Mouse (Mus musculus) stomach, embryonic 14.5 days (tissue): Measurements from ENCODE around the gene Uchl4. TPM values are rescaled to one million over a fixed set of nuclear protein-coding genes. Genes with fewer than 3 reads are reported as not detected.
"Not testable (repeated sequence)": the region's sequence is repeated elsewhere in the genome, so short reads cannot be mapped to it uniquely, and the experiment has no call there.

ENCODE experiments used
- ATAC-seq: fragments of 200-750 bp; cut with Nextera tagmentation; 2 replicates; pipeline ENCODE4 v1.8.0; 2017; ENCODE audit warnings: low read depth, moderate TSS enrichment; ENCODE audit not compliant: insufficient number of reproducible peaks, insufficient read depth, low FRiP score
- H3K27ac ChIP-seq: fragments of 300-500 bp; sonication (generic); 2 replicates; pipeline ENCODE4 v1.5.1; 2014; ENCODE audit warnings: mild to moderate bottlenecking, low read length, moderate library complexity, mixed read lengths
- H3K27me3 ChIP-seq: fragments of 300-500 bp; sonication (generic); 2 replicates; pipeline ENCODE4 v1.6.1; 2014; ENCODE audit warnings: low read length, control low read depth, mixed read lengths; ENCODE audit not compliant: control insufficient read depth, insufficient read depth
- H3K36me3 ChIP-seq: fragments of 300-500 bp; sonication (generic); 2 replicates; pipeline ENCODE4 v1.6.1; 2014; ENCODE audit warnings: mild to moderate bottlenecking, control low read depth, low read length, moderate library complexity, mixed read lengths; ENCODE audit not compliant: control insufficient read depth, insufficient read depth
- H3K4me1 ChIP-seq: fragments of 300-500 bp; sonication (generic); 2 replicates; pipeline ENCODE4 v1.6.1; 2014; ENCODE audit warnings: low read length, control low read depth, mixed read lengths; ENCODE audit not compliant: control insufficient read depth, insufficient read depth
- H3K4me2 ChIP-seq: fragments of 300-500 bp; sonication (generic); replicated peaks from 2 replicates; pipeline ENCODE4 v1.6.1; 2014; ENCODE audit warnings: low read depth, low read length, control low read depth
- H3K4me3 ChIP-seq: fragments of 300-500 bp; sonication (generic); 2 replicates; pipeline ENCODE4 v1.5.1; 2014; ENCODE audit warnings: low read depth, low read length, control low read depth
- H3K9ac ChIP-seq: fragments of 300-500 bp; sonication (generic); replicated peaks from 2 replicates; pipeline ENCODE4 v1.6.1; 2014; ENCODE audit warnings: low read depth, mild to moderate bottlenecking, control low read depth, low read length, moderate library complexity, mixed read lengths
- H3K9me3 ChIP-seq: fragments of 300-500 bp; sonication (generic); 2 replicates; pipeline ENCODE4 v1.6.1; 2016; ENCODE audit warnings: low read depth, low read length, control low read depth; ENCODE audit not compliant: control insufficient read depth
- WGBS: fragments of 180-500 bp; shearing (Covaris S2); extraction: QIAGEN DNeasy Blood & Tissue Kit; methylation state at CpG from one replicate; pipeline ENCODE4 v1.1.7; 2014; 5-methylcytosine and 5-hydroxymethylcytosine counted together
- polyA plus RNA-seq: library from polyadenylated mRNA; unstranded; fragments of >200 nt; fragmentation: Nextera tagmentation; extraction: Ambion mirVana; gene quantifications from 2 replicates; pipeline ENCODE4 v1.2.1, GENCODE M21; 2014

Gene Uchl4
- polyA plus RNA-seq, result 4.8 and 5.0 TPM in 2 replicates

DNA sequence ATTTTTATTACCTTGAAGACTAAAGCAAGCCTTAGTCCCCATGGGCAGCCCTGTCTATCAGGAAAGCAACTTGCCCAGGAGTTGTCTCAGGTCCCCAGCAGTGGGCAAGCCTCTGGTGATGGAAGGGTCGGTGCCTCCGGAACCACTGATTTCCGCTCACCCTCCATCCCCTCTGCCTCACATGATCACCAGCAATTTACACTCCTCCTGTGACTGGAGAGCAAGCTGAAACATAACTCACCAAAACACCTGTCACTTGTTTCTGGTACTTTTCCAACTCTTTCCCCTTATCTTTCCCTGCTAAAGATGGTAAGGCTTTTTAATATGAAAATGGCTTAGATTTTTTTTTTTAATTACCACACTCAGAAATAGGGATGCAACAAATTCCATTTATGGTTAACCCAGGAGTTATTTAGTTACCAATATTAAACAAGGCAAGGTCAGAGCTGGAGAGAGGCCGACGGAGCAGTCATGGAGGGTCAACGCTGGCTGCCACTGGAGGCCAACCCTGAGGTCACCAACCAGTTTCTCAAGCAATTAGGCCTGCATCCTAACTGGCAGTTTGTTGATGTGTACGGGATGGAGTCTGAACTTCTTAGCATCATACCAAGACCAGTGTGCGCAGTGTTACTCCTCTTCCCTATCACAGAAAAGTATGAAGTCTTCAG lies at the start of gene Uchl4:
Uchl4 (plus strand) TSS at position 434 of the 668 bp plus-strand sequence.
- ATAC-seq, result no peak
- no peaks in the 10 kb centered on the region for H3K36me3 ChIP-seq
- H3K4me2 ChIP-seq, result no peak within 1 kb of the TSS; the same call in 1 of the 2 replicates

DNA sequence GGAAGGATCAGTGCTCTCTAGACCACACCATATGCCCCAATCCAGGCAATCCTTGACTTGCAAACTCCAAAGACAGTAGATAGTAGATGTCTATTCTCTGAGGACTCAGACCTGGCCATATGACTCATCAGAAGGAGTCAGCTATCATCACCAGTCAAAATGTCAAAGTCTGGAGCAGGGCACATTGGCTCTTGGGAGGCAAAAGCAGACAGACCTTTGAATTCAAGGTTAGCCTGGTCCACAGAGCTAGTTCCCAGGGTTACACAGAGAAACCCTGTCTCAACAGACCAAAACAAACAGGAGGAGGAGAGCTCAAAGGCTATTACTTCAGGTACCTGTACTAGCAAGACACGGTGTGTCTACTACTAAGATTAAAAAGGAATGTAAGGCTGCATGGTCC lies 41.1 kb upstream of the Uchl4 start:
- H3K36me3 ChIP-seq, result peaks cover 29% of the 10 kb centered on the region
- no peaks in the 10 kb centered on the region for H3K9me3 ChIP-seq
- no peak overlapping the region for H3K9ac ChIP-seq
- H3K27ac ChIP-seq, result no peak overlapping the region
- no peak overlapping the region for H3K4me3 ChIP-seq
- H3K4me1 ChIP-seq, result no peaks in the 10 kb centered on the region
- no peak for ATAC-seq
- no peak overlapping the region for H3K4me2 ChIP-seq
- 89% methylated on average over 1 of the region's 1 CpGs for WGBS
- no peaks in the 10 kb centered on the region for H3K27me3 ChIP-seq

More for the DNA sequence above, at the start of gene Uchl4:
- 83% methylated on average over 8 of the region's 8 CpGs for WGBS
- Histone ChIP-seq H3K4me3 (no peak within 1 kb of the TSS), H3K9me3 (no peaks in the 10 kb centered on the region), H3K4me1 (peaks cover 42% of the 10 kb centered on the region), H3K9ac (no peak within 1 kb of the TSS), H3K27me3 (no peaks in the 10 kb centered on the region), H3K27ac (peak within 1 kb of the TSS; percentile 80)

DNA sequence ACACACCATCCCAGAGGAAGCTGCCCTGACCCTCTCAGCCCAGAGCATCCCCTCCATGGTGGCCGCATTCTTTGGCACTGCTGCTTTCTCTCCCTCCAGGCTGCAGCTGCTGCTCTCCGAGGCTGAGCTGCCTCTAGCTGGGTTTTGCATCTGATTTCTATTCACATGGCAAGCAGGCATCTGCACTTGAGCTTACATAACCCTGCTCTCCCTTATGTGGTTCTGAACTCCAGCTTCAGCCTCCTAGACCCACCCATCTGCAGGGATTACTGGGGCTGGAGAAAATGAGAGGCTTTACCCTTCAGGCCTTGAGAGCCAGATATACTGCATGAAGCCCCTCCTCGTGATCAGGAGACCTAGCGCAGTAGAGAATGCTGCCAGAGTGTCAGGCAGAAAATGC lies 39.4 kb upstream of the Uchl4 start:
- ATAC-seq, result no peak
- H3K9ac ChIP-seq, result no peak overlapping the region
- H3K4me3 ChIP-seq, result no peak overlapping the region
- H3K4me1 ChIP-seq, result no peaks in the 10 kb centered on the region
- no peak overlapping the region for H3K27ac ChIP-seq
- H3K9me3 ChIP-seq, result no peaks in the 10 kb centered on the region
- H3K27me3 ChIP-seq, result no peaks in the 10 kb centered on the region
- H3K36me3 ChIP-seq, result peaks cover 26% of the 10 kb centered on the region
- H3K4me2 ChIP-seq, result no peak overlapping the region
- 72% methylated on average over 4 of the region's 4 CpGs for WGBS

DNA sequence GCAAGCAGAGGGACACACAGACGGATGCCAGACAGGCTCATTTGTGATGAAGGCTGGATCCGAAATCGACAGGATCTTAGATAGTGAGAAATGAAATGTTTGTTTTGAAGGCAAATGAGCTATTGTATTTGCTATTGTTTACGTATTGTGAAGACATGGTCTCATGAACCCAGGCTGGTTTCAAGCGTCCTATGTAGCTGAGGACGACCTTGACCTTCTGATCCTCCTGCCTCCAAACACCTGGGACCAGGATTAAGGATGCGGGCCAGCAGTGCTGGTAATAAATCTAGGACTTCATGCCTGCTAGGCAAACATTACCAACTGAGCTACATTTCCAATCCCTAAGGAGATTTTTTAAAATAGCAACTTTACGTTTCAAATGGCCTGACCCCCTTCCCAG lies 37.5 kb upstream of the Uchl4 start:
- Histone ChIP-seq H3K9ac (no peak overlapping the region), H3K27me3 (no peaks in the 10 kb centered on the region), H3K4me3 (no peak overlapping the region), H3K4me2 (no peak overlapping the region), H3K36me3 (peaks cover 23% of the 10 kb centered on the region), H3K4me1 (no peaks in the 10 kb centered on the region), H3K9me3 (no peaks in the 10 kb centered on the region), H3K27ac (no peak overlapping the region)
- WGBS, result 81% methylated on average over 8 of the region's 8 CpGs
- no peak for ATAC-seq

DNA sequence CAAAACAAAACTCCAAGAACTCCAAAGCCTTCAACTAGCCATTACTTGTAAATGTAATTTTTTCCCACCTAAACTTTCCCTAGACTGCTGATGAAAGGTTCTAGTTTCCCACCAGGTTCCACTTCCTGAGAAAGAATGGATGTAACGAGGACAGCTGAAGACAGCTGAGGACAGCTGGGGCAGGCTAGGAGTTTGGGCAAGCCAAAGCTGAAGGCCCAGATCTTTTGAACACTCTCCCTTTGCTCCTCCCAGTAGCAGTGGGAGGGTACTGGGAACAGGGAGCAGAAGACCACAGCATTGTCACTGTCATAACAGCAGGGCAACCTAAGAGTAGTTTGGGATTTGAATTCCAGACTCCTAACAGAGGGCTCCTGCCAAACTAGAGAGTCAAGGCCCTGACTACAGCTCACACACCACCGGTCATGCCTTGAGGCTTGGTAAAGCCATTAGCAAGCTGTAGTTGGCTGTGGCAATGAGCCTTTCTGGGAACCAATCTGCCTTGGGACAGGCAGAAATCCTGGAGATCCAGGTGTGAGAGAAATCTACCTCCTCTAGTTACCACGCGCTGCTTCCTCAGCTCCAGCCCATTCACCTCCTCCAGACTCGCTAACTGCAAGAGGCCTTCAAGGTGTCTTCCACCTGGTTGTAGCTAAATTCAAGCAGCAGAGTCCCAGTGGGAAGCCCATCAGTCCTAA lies 36.8 kb upstream of the Uchl4 start:
- peak overlapping the region; percentile 39; the same call in 1 of the 2 replicates for H3K27ac ChIP-seq
- no peak overlapping the region for H3K4me3 ChIP-seq
- ATAC-seq, result no peak
- no peak overlapping the region for H3K4me2 ChIP-seq
- 89% methylated on average over 5 of the region's 5 CpGs for WGBS
- H3K9me3 ChIP-seq, result no peaks in the 10 kb centered on the region
- H3K9ac ChIP-seq, result no peak overlapping the region
- no peaks in the 10 kb centered on the region for H3K4me1 ChIP-seq
- H3K36me3 ChIP-seq, result peaks cover 21% of the 10 kb centered on the region
- no peaks in the 10 kb centered on the region for H3K27me3 ChIP-seq

DNA sequence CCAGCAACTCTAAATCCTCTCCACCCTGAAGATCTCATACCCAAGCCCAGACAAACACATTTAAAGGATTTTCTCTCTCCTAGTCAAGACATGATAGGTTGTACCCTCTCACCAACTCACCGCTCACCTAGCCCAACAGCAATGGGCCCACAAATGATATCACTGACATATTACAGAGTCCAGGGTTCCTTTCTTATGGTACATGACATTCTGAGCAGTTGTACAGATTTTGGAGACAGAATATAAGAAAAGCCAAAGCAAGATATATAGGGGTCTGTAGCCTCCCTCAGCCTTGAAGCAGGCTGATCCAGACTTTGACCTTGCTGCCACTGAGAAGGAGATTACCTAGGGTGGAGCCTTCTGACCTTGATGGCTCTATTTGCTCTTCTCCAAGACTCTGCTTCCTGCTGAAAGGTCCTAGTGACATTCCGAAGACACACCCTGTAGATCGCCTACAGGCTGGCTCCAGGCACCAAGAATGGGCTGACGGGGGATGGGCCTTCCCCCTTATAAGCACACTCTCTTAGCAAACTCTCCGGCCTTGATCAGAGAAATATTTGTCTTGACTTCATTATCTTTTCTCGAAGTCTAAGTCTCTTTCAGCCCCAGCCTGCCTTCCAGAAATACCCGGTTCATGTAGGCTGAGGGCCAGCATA lies 36.1 kb upstream of the Uchl4 start:
- H3K27me3 ChIP-seq, H3K9ac ChIP-seq, ATAC-seq, H3K9me3 ChIP-seq, H3K4me1 ChIP-seq, H3K4me2 ChIP-seq, H3K4me3 ChIP-seq: not testable (repeated sequence)
- WGBS, result 74% methylated on average over 7 of the region's 7 CpGs
- Histone ChIP-seq H3K27ac (peak overlapping the region; percentile 39; the same call in 1 of the 2 replicates), H3K36me3 (peaks cover 17% of the 10 kb centered on the region)

DNA sequence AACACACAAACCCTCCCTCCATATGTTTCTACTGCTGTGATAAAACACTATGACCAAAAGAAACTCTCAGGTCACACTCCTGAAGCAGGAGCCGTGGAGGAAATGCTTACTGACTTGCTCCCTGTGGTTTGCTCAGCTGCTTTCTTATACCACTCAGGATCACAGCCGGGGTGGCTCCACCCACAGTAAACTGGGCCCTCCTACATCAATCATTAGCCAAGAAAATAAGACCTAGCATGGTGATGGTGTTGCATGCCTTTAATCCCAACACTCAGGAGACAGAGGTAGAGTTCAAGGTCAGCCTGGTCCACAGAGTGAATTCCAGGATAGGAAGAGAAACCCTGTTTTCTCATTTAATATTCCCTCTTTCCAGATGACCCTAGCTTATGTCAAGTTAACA lies 35.1 kb upstream of the Uchl4 start:
- Histone ChIP-seq H3K36me3 (peaks cover 24% of the 10 kb centered on the region), H3K4me3 (no peak overlapping the region), H3K9ac (no peak overlapping the region), H3K27me3 (no peaks in the 10 kb centered on the region), H3K9me3 (no peaks in the 10 kb centered on the region), H3K27ac (no peak overlapping the region; the same call in 1 of the 2 replicates), H3K4me1 (no peaks in the 10 kb centered on the region), H3K4me2 (no peak overlapping the region)
- 0 out of 2 replicates have a peak, but pooled peaks have one; percentile 46 for ATAC-seq
- WGBS, result 62% methylated on average over 2 of the region's 2 CpGs

DNA sequence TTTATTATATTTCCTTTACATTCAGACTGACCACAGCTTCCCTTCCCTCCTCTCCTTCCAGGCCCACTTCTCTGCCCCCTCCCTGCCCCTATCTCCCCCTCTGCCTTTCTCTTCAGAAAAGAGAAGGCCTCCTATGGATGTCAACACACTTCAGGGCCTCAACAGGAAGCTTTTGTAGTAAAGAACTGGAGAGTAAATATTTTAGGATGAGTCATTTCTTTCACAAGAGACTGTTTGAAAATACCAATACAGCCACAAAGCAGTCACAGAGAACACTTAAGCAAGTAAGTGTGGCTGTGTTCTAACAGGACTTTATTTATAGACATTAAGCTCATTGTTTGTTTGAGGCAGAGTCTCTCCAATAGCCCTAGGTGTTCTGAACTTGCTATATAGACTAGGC lies 32.7 kb upstream of the Uchl4 start:
- no peak overlapping the region for H3K9ac ChIP-seq
- no peaks in the 10 kb centered on the region for H3K27me3 ChIP-seq
- ATAC-seq, result no peak
- H3K4me2 ChIP-seq, result no peak overlapping the region
- no peak overlapping the region for H3K4me3 ChIP-seq
- peaks cover 22% of the 10 kb centered on the region; the same call in 1 of the 2 replicates for H3K36me3 ChIP-seq
- H3K27ac ChIP-seq, result no peak overlapping the region
- no peaks in the 10 kb centered on the region for H3K4me1 ChIP-seq
- H3K9me3 ChIP-seq, result no peaks in the 10 kb centered on the region
